Mouse (Mus musculus) stomach, embryonic 14.5 days (tissue): ENCODE data around the gene Cgref1. TPM values are rescaled to one million over a fixed set of nuclear protein-coding genes. Genes with fewer than 3 reads are reported as not detected.

Experiments used
- ATAC-seq: fragments of 200-750 bp; cut with Nextera tagmentation; 2 replicates; pipeline ENCODE4 v1.8.0; 2017; ENCODE audit warnings: low read depth, moderate TSS enrichment; ENCODE audit not compliant: insufficient number of reproducible peaks, insufficient read depth, low FRiP score
- H3K27ac ChIP-seq: fragments of 300-500 bp; sonication (generic); 2 replicates; pipeline ENCODE4 v1.5.1; 2014; ENCODE audit warnings: mild to moderate bottlenecking, low read length, moderate library complexity, mixed read lengths
- H3K27me3 ChIP-seq: fragments of 300-500 bp; sonication (generic); 2 replicates; pipeline ENCODE4 v1.6.1; 2014; ENCODE audit warnings: low read length, control low read depth, mixed read lengths; ENCODE audit not compliant: control insufficient read depth, insufficient read depth
- H3K36me3 ChIP-seq: fragments of 300-500 bp; sonication (generic); 2 replicates; pipeline ENCODE4 v1.6.1; 2014; ENCODE audit warnings: mild to moderate bottlenecking, control low read depth, low read length, moderate library complexity, mixed read lengths; ENCODE audit not compliant: control insufficient read depth, insufficient read depth
- H3K4me1 ChIP-seq: fragments of 300-500 bp; sonication (generic); 2 replicates; pipeline ENCODE4 v1.6.1; 2014; ENCODE audit warnings: low read length, control low read depth, mixed read lengths; ENCODE audit not compliant: control insufficient read depth, insufficient read depth
- H3K4me2 ChIP-seq: fragments of 300-500 bp; sonication (generic); replicated peaks from 2 replicates; pipeline ENCODE4 v1.6.1; 2014; ENCODE audit warnings: low read depth, low read length, control low read depth
- H3K4me3 ChIP-seq: fragments of 300-500 bp; sonication (generic); 2 replicates; pipeline ENCODE4 v1.5.1; 2014; ENCODE audit warnings: low read depth, low read length, control low read depth
- H3K9ac ChIP-seq: fragments of 300-500 bp; sonication (generic); replicated peaks from 2 replicates; pipeline ENCODE4 v1.6.1; 2014; ENCODE audit warnings: low read depth, mild to moderate bottlenecking, control low read depth, low read length, moderate library complexity, mixed read lengths
- H3K9me3 ChIP-seq: fragments of 300-500 bp; sonication (generic); 2 replicates; pipeline ENCODE4 v1.6.1; 2016; ENCODE audit warnings: low read depth, low read length, control low read depth; ENCODE audit not compliant: control insufficient read depth
- WGBS: fragments of 180-500 bp; shearing (Covaris S2); extraction: QIAGEN DNeasy Blood & Tissue Kit; methylation state at CpG from one replicate; pipeline ENCODE4 v1.1.7; 2014; 5-methylcytosine and 5-hydroxymethylcytosine counted together
- polyA plus RNA-seq: library from polyadenylated mRNA; unstranded; fragments of >200 nt; fragmentation: Nextera tagmentation; extraction: Ambion mirVana; gene quantifications from 2 replicates; pipeline ENCODE4 v1.2.1, GENCODE M21; 2014

Cgref1 gene
- polyA plus RNA-seq, 1 experiment from 2014 or later: 5.7 TPM

- Histone ChIP-seq H3K4me2 (no peak overlapping the region), H3K36me3 (no peaks in the 10 kb centered on the region), H3K4me1 (no peaks in the 10 kb centered on the region), H3K27me3 (peaks cover 2% of the 10 kb centered on the region; the same call in 1 of the 2 replicates), H3K4me3 (no peak overlapping the region), H3K27ac (no peak overlapping the region), H3K9me3 (no peaks in the 10 kb centered on the region), H3K9ac (no peak overlapping the region)
- ATAC-seq: no peak
- 96% methylated on average over 2 of the region's 2 CpGs for WGBS
Measured at GRCm38 (mm10) chr5:30943004-30943403, 2.4 kb downstream of the Cgref1 start.

GRCm38 (mm10) chr5:30934725-30935461, 10.5 kb downstream of the Cgref1 start:
- Histone ChIP-seq H3K27ac (no peak overlapping the region), H3K4me3 (no peak overlapping the region), H3K27me3 (no peaks in the 10 kb centered on the region), H3K36me3 (no peaks in the 10 kb centered on the region), H3K9ac (no peak overlapping the region), H3K4me1 (no peaks in the 10 kb centered on the region), H3K9me3 (no peaks in the 10 kb centered on the region), H3K4me2 (no peak overlapping the region)
- 84% methylated on average over 5 of the region's 5 CpGs for whole genome bisulfite sequencing
- ATAC-seq: no peak

GRCm38 (mm10) chr5:30933705-30934104, 11.7 kb downstream of the Cgref1 start:
- Histone ChIP-seq H3K27me3 (no peaks in the 10 kb centered on the region), H3K4me2 (no peak overlapping the region), H3K9ac (no peak overlapping the region), H3K27ac (no peak overlapping the region), H3K4me3 (no peak overlapping the region), H3K36me3 (no peaks in the 10 kb centered on the region), H3K9me3 (no peaks in the 10 kb centered on the region), H3K4me1 (no peaks in the 10 kb centered on the region)
- no peak for ATAC-seq
- 62% methylated on average over 5 of the region's 5 CpGs for WGBS

GRCm38 (mm10) chr5:30931378-30931777, 14.0 kb downstream of the Cgref1 start:
- no peak for ATAC-seq
- no peak overlapping the region for H3K4me3 ChIP-seq
- H3K27me3 ChIP-seq: no peaks in the 10 kb centered on the region
- no peaks in the 10 kb centered on the region for H3K36me3 ChIP-seq
- no peaks in the 10 kb centered on the region for H3K9me3 ChIP-seq
- H3K27ac ChIP-seq: no peak overlapping the region
- H3K9ac ChIP-seq: no peak overlapping the region
- H3K4me2 ChIP-seq: no peak overlapping the region
- H3K4me1 ChIP-seq: no peaks in the 10 kb centered on the region
- 84% methylated on average over 4 of the region's 4 CpGs for WGBS

- Histone ChIP-seq H3K9me3 (no peaks in the 10 kb centered on the region), H3K27ac (no peak overlapping the region), H3K36me3 (no peaks in the 10 kb centered on the region), H3K27me3 (no peaks in the 10 kb centered on the region), H3K4me3 (no peak overlapping the region), H3K4me1 (no peaks in the 10 kb centered on the region), H3K4me2 (no peak overlapping the region), H3K9ac (no peak overlapping the region)
- 82% methylated on average over 6 of the region's 6 CpGs for WGBS
- no peak for ATAC-seq
Measured at GRCm38 (mm10) chr5:30930846-30931245, 14.5 kb downstream of the Cgref1 start.

- H3K4me3 ChIP-seq: no peak overlapping the region
- no peaks in the 10 kb centered on the region for H3K36me3 ChIP-seq
- ATAC-seq: no peak
- no peaks in the 10 kb centered on the region for H3K4me1 ChIP-seq
- H3K9ac ChIP-seq: no peak overlapping the region
- H3K9me3 ChIP-seq: no peaks in the 10 kb centered on the region
- no peaks in the 10 kb centered on the region for H3K27me3 ChIP-seq
- H3K4me2 ChIP-seq: no peak overlapping the region
- no peak overlapping the region for H3K27ac ChIP-seq
- WGBS: 44% methylated on average over 4 of the region's 4 CpGs
Measured at GRCm38 (mm10) chr5:30930121-30930520, 15.3 kb downstream of the Cgref1 start.

GRCm38 (mm10) chr5:30927945-30928529, 17.4 kb downstream of the Cgref1 start:
- Histone ChIP-seq H3K9ac (no peak overlapping the region), H3K4me1 (no peaks in the 10 kb centered on the region; the same call in 1 of the 2 replicates), H3K9me3 (no peaks in the 10 kb centered on the region), H3K4me3 (no peak overlapping the region), H3K27me3 (no peaks in the 10 kb centered on the region), H3K27ac (no peak overlapping the region), H3K4me2 (0 out of 2 replicates have a peak overlapping the region, but pooled peaks have one; percentile 13), H3K36me3 (no peaks in the 10 kb centered on the region)
- ATAC-seq: no peak
- 42% methylated on average over 7 of the region's 7 CpGs for WGBS

GRCm38 (mm10) chr5:30926073-30926472, 19.3 kb downstream of the Cgref1 start:
- Histone ChIP-seq H3K27me3 (no peaks in the 10 kb centered on the region), H3K36me3 (peaks cover 7% of the 10 kb centered on the region), H3K4me2 (no peak overlapping the region), H3K9me3 (no peaks in the 10 kb centered on the region), H3K27ac (no peak overlapping the region), H3K9ac (no peak overlapping the region), H3K4me3 (no peak overlapping the region), H3K4me1 (peaks cover 12% of the 10 kb centered on the region)
- 83% methylated on average over 2 of the region's 2 CpGs for WGBS
- no peak for ATAC-seq
